Mouse (Mus musculus) natural killer cell, adult 2 months (primary cell): ENCODE results near the gene Gm28729.
A peak's percentile ranks its signal among the peaks of the same experiment; 100 is the strongest.
"Not testable (repeated sequence)": the region's sequence is repeated elsewhere in the genome, so short reads cannot be mapped to it uniquely, and the experiment has no call there.

Source experiments
- DNase-seq, 2 experiments: peaks; one replicate each; pipeline ENCODE4 v3.0.0; 2022; ENCODE audit warnings: low spot score in 2 of 2

The Gm28729 gene

GRCm38 (mm10) chr9:96521574-96521973 is 3.5 kb downstream of the Gm28729 start:
- not testable (repeated sequence) for DNase-seq

GRCm38 (mm10) chr9:96517429-96517828 is 7.6 kb downstream of the Gm28729 start:
- no peak for DNase-seq

- DNase-seq = no peak
Observed at GRCm38 (mm10) chr9:96516806-96517205, 8.3 kb downstream of the Gm28729 start.

GRCm38 (mm10) chr9:96515737-96516136 is 9.3 kb downstream of the Gm28729 start:
- DNase-seq = no peak

- no peak for DNase-seq
Observed at GRCm38 (mm10) chr9:96514278-96514677, 10.8 kb downstream of the Gm28729 start.

GRCm38 (mm10) chr9:96506011-96506498 is 19.0 kb downstream of the Gm28729 start:
- no peak for DNase-seq

GRCm38 (mm10) chr9:96505156-96505555 is 19.9 kb downstream of the Gm28729 start:
- no peak for DNase-seq

- DNase-seq = no peak
Observed at GRCm38 (mm10) chr9:96504116-96504895, 20.8 kb downstream of the Gm28729 start.

- DNase-seq = no peak
Observed at GRCm38 (mm10) chr9:96502856-96503610, 22.0 kb downstream of the Gm28729 start.

GRCm38 (mm10) chr9:96501217-96501616 is 23.8 kb downstream of the Gm28729 start:
- no peak for DNase-seq

- DNase-seq = no peak
Observed at GRCm38 (mm10) chr9:96493212-96493611, 31.9 kb downstream of the Gm28729 start.

GRCm38 (mm10) chr9:96491810-96492209 is 33.3 kb downstream of the Gm28729 start:
- peak; percentile 34 to 61 for DNase-seq

- not testable (repeated sequence) for DNase-seq
Observed at GRCm38 (mm10) chr9:96487869-96488268, 37.2 kb downstream of the Gm28729 start.

- DNase-seq = no peak
Observed at GRCm38 (mm10) chr9:96483648-96484047, 41.4 kb downstream of the Gm28729 start.

- DNase-seq = no peak
Observed at GRCm38 (mm10) chr9:96483028-96483427, 42.0 kb downstream of the Gm28729 start.

- DNase-seq = peak; percentile 97 to 98
Observed at GRCm38 (mm10) chr9:96478071-96478888, 46.8 kb downstream of the Gm28729 start, which contains the start of gene Rnf7. Gene Rnf7 (minus strand): TSS chr9:96478675.

GRCm38 (mm10) chr9:96472356-96472755 is 52.7 kb downstream of the Gm28729 start:
- DNase-seq = no peak

- not testable (repeated sequence) for DNase-seq
Observed at GRCm38 (mm10) chr9:96471681-96472080, 53.4 kb downstream of the Gm28729 start.

- DNase-seq = no peak
Observed at GRCm38 (mm10) chr9:96470266-96470974, 54.6 kb downstream of the Gm28729 start.

GRCm38 (mm10) chr9:96469556-96470265 is 55.4 kb downstream of the Gm28729 start:
- no peak for DNase-seq
